ENCODE assay signal across 8 mouse cellular contexts in the genomic region with DNA sequence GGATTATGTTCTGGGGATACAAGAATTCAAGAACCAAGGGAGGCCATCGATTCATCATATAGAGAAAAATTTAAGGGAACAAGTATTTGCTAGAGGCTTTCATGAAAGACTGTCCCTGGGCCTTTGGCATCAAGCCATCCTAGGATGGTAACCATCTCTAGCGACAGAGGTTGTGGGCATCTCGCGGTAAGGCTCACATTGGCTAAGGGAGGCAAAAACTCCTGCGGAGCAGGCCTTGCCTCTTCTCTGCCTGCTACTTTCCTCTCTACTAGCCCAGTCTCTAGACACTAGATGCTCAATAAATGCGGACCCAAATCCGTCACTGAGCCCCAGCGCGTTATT. TPM values are rescaled to one million over a fixed set of nuclear protein-coding genes. Genes with fewer than 3 reads are reported as not detected.
A peak's percentile ranks its signal among the peaks of the same experiment; 100 is the strongest.
DNase-seq lines count a peak whose midpoint lies in the region; ATAC-seq lines count a peak whose summit lies in the region.

Gene Gnao1 (plus strand): TSS at position 281 of the 342 bp plus-strand sequence.

- H3K27ac ChIP-seq in heart, embryonic 14.5 days (replicated peaks in 1 of 2; ENCODE audit: control insufficient read depth in 1 of 2, insufficient read depth in 1 of 2, low read depth in 2 of 2, low read length in 2 of 2), result peak within 1 kb of the TSS; percentile 13 to 52; a peak in 3 of 4 replicates
- H3K27ac ChIP-seq in neural tube, embryonic 14.5 days (ENCODE audit: low read depth, low read length), result peak within 1 kb of the TSS; percentile 95

- H3K4me2 ChIP-seq in heart, embryonic 14.5 days (ENCODE audit: low read length), result peak within 1 kb of the TSS; percentile 96
- H3K4me2 ChIP-seq in neural tube, embryonic 14.5 days (ENCODE audit: low read depth, low read length), result peak within 1 kb of the TSS; percentile 90

- ATAC-seq in heart, embryonic 14.5 days (ENCODE audit: insufficient number of reproducible peaks, insufficient read depth, low FRiP score, low read depth), result no peak
- peak; percentile 1; the same call in 1 of the 2 replicates for ATAC-seq in neural tube, embryonic 14.5 days (ENCODE audit: low read depth)

- WGBS in heart, embryonic 14.5 days, result 10% methylated on average over 9 of the region's 9 CpGs
- 9% methylated on average over 9 of the region's 9 CpGs for WGBS in neural tube, embryonic 14.5 days

- peaks cover 8 to 12% of the 10 kb centered on the region in 2 experiments for H3K4me1 ChIP-seq in heart, embryonic 14.5 days (ENCODE audit: control insufficient read depth in 2 of 2, insufficient read depth in 2 of 2, low read length in 2 of 2)
- H3K4me1 ChIP-seq in neural tube, embryonic 14.5 days (ENCODE audit: control insufficient read depth, insufficient read depth, low read length), result peaks cover 7% of the 10 kb centered on the region

- peaks cover 16% of the 10 kb centered on the region for H3K27me3 ChIP-seq in heart, embryonic 14.5 days (ENCODE audit: control insufficient read depth, insufficient read depth, low read length)
- H3K27me3 ChIP-seq in neural tube, embryonic 14.5 days (ENCODE audit: control insufficient read depth, insufficient read depth, low read length), result 0 out of 2 replicates have a peak, but pooled peaks cover 5% of the 10 kb centered on the region

- no peaks in the 10 kb centered on the region for H3K36me3 ChIP-seq in heart, embryonic 14.5 days (ENCODE audit: control insufficient read depth, insufficient read depth, low read length)
- no peaks in the 10 kb centered on the region for H3K36me3 ChIP-seq in neural tube, embryonic 14.5 days (ENCODE audit: control insufficient read depth, insufficient read depth, low read length)

- peak within 1 kb of the TSS; percentile 81 for H3K9ac ChIP-seq in heart, embryonic 14.5 days (ENCODE audit: low read length)
- peak within 1 kb of the TSS; percentile 91 for H3K9ac ChIP-seq in neural tube, embryonic 14.5 days (replicated peaks; ENCODE audit: low read depth, low read length)

- peak within 1 kb of the TSS; percentile 61 to 70 for H3K4me3 ChIP-seq in heart, embryonic 14.5 days (ENCODE audit: control insufficient read depth in 1 of 2, insufficient read depth in 1 of 2, low read depth in 1 of 2, low read length in 2 of 2)
- peak within 1 kb of the TSS; percentile 88 for H3K4me3 ChIP-seq in neural tube, embryonic 14.5 days (ENCODE audit: low read depth, low read length)

- H3K9me3 ChIP-seq in heart, embryonic 14.5 days (ENCODE audit: control insufficient read depth, low read length), result no peaks in the 10 kb centered on the region
- no peaks in the 10 kb centered on the region for H3K9me3 ChIP-seq in neural tube, embryonic 14.5 days (ENCODE audit: control insufficient read depth, low read length)

- intact Hi-C loops in left cerebral cortex, postnatal 14 days (cut with DNase I), result loop anchor here (1.0 to 5.0 kb wide), 4 partner anchors 123 to 237 kb away; no protein-coding TSS in a partner anchor

- DNase-seq in adrenal gland, adult 18-20 months (ENCODE audit: low spot score in 2 of 2), result no peak
- no peak for DNase-seq in adrenal gland, adult (ENCODE audit: inconsistent age in 2 of 2, low spot score in 1 of 2)
- DNase-seq in ovary, adult 18-20 months (ENCODE audit: low spot score), result peak; percentile 25
- no peak for DNase-seq in ovary, postnatal 36 days (ENCODE audit: low spot score)
- DNase-seq in left cerebral cortex, postnatal 14 days (ENCODE audit: low spot score in 2 of 2), result peak in 1 of 2 experiments; percentile 58
- DNase-seq in embryo, embryonic 11 days, result no peak

RNA-seq across cellular contexts. Expression of gene Gnao1, which starts in this region (rescaled TPM):
- total RNA-seq in adrenal gland, adult 18-20 months (2021), result 10 to 100 TPM; 32.5 to 52.8 TPM
- 12.0 and 17.4 TPM in 2 replicates for polyA plus RNA-seq in heart, embryonic 14.5 days (2014; fragmentation: Nextera tagmentation; extraction: Ambion mirVana)
- total RNA-seq in left cerebral cortex, postnatal 14 days (2021), result 100 to 1,000 TPM; 949 to 978 TPM
- 199 and 214 TPM in 2 replicates for polyA plus RNA-seq in neural tube, embryonic 14.5 days (2014; fragmentation: Nextera tagmentation; extraction: Ambion mirVana)

Comparison
In these comparisons a context has a peak if more than half of its experiments do, and no peak if none do; other contexts are left out.
1. RNA of gene Gnao1 (total RNA-seq): 949 to 978 TPM in left cerebral cortex, postnatal 14 days; 32.5 to 52.8 TPM in adrenal gland, adult 18-20 months; every median in the first group is over 10 times any median in the second.
2. RNA of gene Gnao1 (polyA plus RNA-seq): 199 to 214 TPM in neural tube, embryonic 14.5 days; 12.0 to 17.4 TPM in heart, embryonic 14.5 days; every median in the first group is over 10 times any median in the second.